Mouse (Mus musculus) intestine, embryonic 14.5 days (tissue): ENCODE data around the gene 1700012B07Rik. TPM values are rescaled to one million over a fixed set of nuclear protein-coding genes. Genes with fewer than 3 reads are reported as not detected.

Experiments
- ATAC-seq: fragments of 200-750 bp; cut with Nextera tagmentation; replicated peaks from 2 replicates; pipeline ENCODE4 v1.8.0; 2017; ENCODE audit warnings: low read depth, moderate number of reproducible peaks, moderate TSS enrichment, moderate library complexity; ENCODE audit not compliant: low FRiP score, low TSS enrichment
- DNase-seq: peaks from one replicate; pipeline ENCODE4 v3.0.0-alpha.2; 2018; ENCODE audit warnings: low spot score
- H3K27ac ChIP-seq: fragments of 300-500 bp; sonication (generic); 2 replicates; pipeline ENCODE4 v1.5.1; 2014; ENCODE audit warnings: low read depth, mild to moderate bottlenecking, control low read depth
- H3K27me3 ChIP-seq: fragments of 300-500 bp; sonication (generic); replicated peaks from 2 replicates; pipeline ENCODE4 v1.6.1; 2014; ENCODE audit warnings: low read length, control low read depth; ENCODE audit not compliant: control insufficient read depth, insufficient read depth
- H3K36me3 ChIP-seq: fragments of 300-500 bp; sonication (generic); 2 replicates; pipeline ENCODE4 v1.6.1; 2014; ENCODE audit warnings: low read length, control low read depth; ENCODE audit not compliant: control insufficient read depth, insufficient read depth
- H3K4me1 ChIP-seq: fragments of 300-500 bp; sonication (generic); replicated peaks from 2 replicates; pipeline ENCODE4 v1.6.1; 2014; ENCODE audit warnings: low read length, control low read depth, mixed read lengths; ENCODE audit not compliant: control insufficient read depth, insufficient read depth
- H3K4me2 ChIP-seq: fragments of 300-500 bp; sonication (generic); 2 replicates; pipeline ENCODE4 v1.6.1; 2014; ENCODE audit warnings: low read length
- H3K4me3 ChIP-seq: fragments of 300-500 bp; sonication (generic); 2 replicates; pipeline ENCODE4 v1.5.1; 2014; ENCODE audit warnings: low read depth, low read length, control low read depth, mixed read lengths
- H3K9ac ChIP-seq: fragments of 300-500 bp; sonication (generic); 2 replicates; pipeline ENCODE4 v1.6.1; 2014; ENCODE audit warnings: mild to moderate bottlenecking, low read length
- H3K9me3 ChIP-seq: fragments of 300-500 bp; sonication (generic); 2 replicates; pipeline ENCODE4 v1.6.1; 2016; ENCODE audit warnings: low read length, control low read depth; ENCODE audit not compliant: control insufficient read depth
- WGBS: fragments of 180-500 bp; shearing (Covaris S2); extraction: QIAGEN DNeasy Blood & Tissue Kit; methylation state at CpG from one replicate; pipeline ENCODE4 v1.1.7; 2014; 5-methylcytosine and 5-hydroxymethylcytosine counted together
- polyA plus RNA-seq: library from polyadenylated mRNA; unstranded; fragments of >200 nt; fragmentation: Nextera tagmentation; extraction: Ambion mirVana; gene quantifications from 2 replicates; pipeline ENCODE4 v1.2.1, GENCODE M21; 2014

1700012B07Rik gene
- polyA plus RNA-seq = not detected in 2 replicates

DNA sequence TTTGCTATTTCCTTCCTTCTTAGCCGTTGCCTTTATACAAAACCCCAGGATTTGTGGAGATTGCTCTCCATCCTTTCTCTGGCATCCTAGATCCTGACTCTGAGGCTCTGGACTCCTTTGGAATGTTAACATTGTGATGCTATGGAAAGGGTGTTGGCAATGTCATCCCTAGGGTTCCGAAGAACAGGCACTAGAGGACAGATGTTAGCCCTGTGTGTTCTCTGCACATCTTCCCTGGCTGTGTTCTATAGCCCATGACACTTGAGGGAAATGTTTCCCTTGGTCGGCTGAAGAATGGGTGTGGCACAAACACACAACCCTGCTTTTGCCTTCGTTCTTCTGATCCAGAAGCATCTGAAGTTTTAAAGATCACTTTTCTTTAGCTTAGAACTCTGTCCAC is at the start of gene 1700012B07Rik:
TSS of gene 1700012B07Rik (minus strand) at position 101 of the 400 bp plus-strand sequence.
- H3K36me3 ChIP-seq = no peaks in the 10 kb centered on the region
- DNase-seq (no peak), ATAC-seq (no peak)
- no peak within 1 kb of the TSS for H3K4me3 ChIP-seq
- no peaks in the 10 kb centered on the region for H3K27me3 ChIP-seq
- no peak within 1 kb of the TSS for H3K27ac ChIP-seq
- H3K4me2 ChIP-seq = no peak within 1 kb of the TSS
- no peaks in the 10 kb centered on the region for H3K9me3 ChIP-seq
- H3K4me1 ChIP-seq = no peaks in the 10 kb centered on the region
- no peak within 1 kb of the TSS for H3K9ac ChIP-seq
- 80% methylated on average over 4 of the region's 4 CpGs for WGBS

DNA sequence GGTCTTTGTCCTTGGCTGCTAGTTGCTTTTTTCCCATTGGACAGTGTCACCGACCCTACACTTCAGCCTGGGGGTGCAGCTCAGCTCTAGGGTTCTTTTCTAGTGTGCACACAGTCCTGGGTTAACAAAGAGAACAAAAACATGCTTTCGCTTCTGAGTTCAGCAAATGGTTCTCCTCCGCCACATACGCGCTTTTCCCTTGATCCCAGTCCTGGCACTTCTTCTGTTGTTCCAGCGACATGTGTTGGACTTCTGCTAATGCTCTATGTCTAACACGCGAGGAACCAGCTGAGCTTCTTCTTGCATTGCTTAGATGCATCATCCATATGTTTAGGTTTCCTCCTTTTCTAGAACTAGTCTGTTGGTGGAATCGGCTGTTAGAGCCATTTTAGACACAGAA is 48.9 kb upstream of the 1700012B07Rik start:
- Histone ChIP-seq H3K4me3 (no peak overlapping the region), H3K4me1 (no peaks in the 10 kb centered on the region), H3K36me3 (no peaks in the 10 kb centered on the region), H3K9me3 (no peaks in the 10 kb centered on the region), H3K9ac (no peak overlapping the region), H3K4me2 (no peak overlapping the region), H3K27ac (no peak overlapping the region), H3K27me3 (no peaks in the 10 kb centered on the region)
- ATAC-seq = no peak
- 86% methylated on average over 9 of the region's 9 CpGs for WGBS
- no peak for DNase-seq

DNA sequence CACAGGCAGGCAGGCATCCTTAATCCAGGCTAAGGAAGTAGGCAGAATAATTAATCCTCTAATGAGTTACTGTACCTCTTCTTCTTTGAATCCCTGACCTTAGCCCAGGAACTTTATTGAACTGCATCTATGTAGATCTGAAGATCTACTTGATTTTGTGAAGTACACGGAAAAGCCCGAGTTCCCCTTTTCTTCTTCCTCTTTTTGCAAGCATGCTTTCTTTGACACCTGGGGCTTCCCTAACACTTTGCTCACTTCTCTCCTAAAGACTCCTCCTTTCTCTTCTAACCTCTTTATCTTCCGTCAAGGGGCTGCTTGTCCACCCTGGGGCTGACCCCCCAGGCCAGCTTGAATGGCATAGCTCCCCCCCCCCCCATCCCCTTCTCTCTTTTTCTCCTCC is 48.0 kb upstream of the 1700012B07Rik start:
- no peak for ATAC-seq
- no peak overlapping the region for H3K4me3 ChIP-seq
- 77% methylated on average over 3 of the region's 3 CpGs for WGBS
- H3K4me2 ChIP-seq = no peak overlapping the region
- H3K4me1 ChIP-seq = no peaks in the 10 kb centered on the region
- DNase-seq = no peak
- H3K36me3 ChIP-seq = no peaks in the 10 kb centered on the region
- no peak overlapping the region for H3K27ac ChIP-seq
- H3K9me3 ChIP-seq = no peaks in the 10 kb centered on the region
- H3K9ac ChIP-seq = no peak overlapping the region
- no peaks in the 10 kb centered on the region for H3K27me3 ChIP-seq

DNA sequence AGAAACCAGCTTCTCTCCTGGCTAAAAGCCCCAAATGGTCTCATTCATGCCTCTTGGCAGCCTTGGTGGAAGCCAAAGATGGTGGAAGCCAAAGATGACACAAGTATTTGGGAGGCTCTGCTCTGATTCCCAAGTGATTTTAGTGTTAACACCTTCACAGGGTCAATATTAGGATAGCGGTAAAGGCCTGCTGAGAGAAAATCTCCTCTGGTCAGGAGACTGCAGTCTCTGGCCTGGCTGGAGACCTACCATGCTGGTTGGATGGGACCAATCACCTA is 47.6 kb upstream of the 1700012B07Rik start:
- DNase-seq = no peak
- no peak overlapping the region for H3K27ac ChIP-seq
- WGBS = 100% methylated on average over 1 of the region's 1 CpGs
- ATAC-seq = no peak
- H3K27me3 ChIP-seq = no peaks in the 10 kb centered on the region
- no peak overlapping the region for H3K9ac ChIP-seq
- H3K4me2 ChIP-seq = no peak overlapping the region
- no peaks in the 10 kb centered on the region for H3K36me3 ChIP-seq
- no peaks in the 10 kb centered on the region for H3K4me1 ChIP-seq
- H3K4me3 ChIP-seq = no peak overlapping the region
- no peaks in the 10 kb centered on the region for H3K9me3 ChIP-seq

DNA sequence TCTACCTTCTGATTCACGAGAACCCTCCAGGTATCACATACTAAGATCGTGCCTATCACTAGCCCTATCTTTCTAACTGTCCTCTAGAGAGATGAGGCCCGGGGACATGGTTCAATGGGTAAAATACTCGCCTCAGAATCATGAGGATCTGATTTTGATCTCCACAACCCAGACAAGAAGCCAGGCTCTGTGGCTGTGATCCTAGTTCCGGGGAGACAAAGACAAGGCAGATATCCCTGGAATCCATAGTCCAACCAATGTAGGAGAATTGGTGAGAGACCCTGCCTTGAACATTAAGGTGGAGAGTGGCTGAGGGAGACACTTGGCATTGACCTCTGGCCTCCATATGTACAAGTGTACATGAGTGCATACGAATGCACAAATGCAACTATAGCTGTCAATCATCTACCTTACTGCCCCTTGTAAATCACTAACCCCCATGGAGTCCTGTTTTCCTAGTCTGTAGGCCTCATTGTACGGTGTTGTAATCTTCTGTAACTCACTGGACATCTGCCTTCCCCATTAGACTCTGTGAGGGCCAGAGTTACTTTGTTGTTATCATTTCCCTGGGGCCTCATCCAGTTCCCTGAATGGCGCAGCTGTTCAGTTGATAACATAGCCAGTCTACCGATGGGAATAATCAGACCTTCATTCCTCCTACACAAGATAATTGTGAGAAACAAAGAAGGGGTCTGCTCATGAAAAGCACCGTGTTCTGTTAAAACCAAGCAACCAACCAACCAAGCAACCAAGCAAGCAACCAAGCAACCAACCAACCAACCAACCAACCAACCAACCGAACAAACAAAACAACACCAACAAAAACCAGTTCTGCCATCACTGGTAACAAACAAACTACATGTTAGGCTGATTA is 47.0 kb upstream of the 1700012B07Rik start:
- Histone ChIP-seq H3K4me1 (no peaks in the 10 kb centered on the region), H3K9ac (no peak overlapping the region), H3K4me3 (no peak overlapping the region), H3K9me3 (no peaks in the 10 kb centered on the region), H3K4me2 (no peak overlapping the region), H3K36me3 (no peaks in the 10 kb centered on the region), H3K27me3 (no peaks in the 10 kb centered on the region), H3K27ac (no peak overlapping the region)
- DNase-seq = no peak
- 87% methylated on average over 11 of the region's 11 CpGs for WGBS
- no peak for ATAC-seq

DNA sequence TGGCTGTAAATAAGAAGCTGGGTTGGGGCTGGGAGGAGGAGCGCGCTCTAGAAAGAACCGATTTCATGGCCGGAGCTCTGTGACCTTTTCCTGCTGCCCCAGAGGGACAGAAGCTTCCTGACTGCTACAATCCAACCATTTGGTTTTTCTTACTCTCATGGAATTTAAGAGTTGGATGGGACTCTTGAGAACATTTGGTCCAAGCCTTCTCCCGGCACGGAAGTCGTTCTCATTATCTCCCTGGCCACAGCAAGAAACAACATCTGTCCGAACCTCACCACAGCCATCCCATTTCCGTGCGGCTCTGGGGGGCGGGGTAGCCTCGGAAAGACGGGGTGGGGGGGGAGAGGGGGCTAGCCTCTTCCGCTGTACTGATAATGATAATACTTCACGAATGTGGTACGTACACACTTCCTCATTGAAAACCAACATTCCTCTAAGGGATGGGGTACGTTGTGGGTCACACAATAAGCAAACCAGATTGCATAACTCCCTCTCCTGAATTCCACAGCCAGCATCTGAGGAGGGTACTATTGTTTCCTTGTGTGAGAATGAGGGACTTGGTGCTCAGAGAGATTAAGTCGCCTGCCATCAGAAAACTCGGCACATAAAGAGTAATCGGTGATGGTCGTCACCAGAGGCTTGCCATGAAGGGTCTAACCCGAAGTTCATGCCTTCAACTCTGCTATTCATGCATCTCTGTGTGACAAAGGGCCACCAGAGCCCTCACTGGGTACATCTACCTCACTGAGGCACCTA is 46.2 kb upstream of the 1700012B07Rik start:
- 89% methylated on average over 22 of the region's 22 CpGs for WGBS
- Histone ChIP-seq H3K9ac (no peak overlapping the region), H3K27me3 (no peaks in the 10 kb centered on the region), H3K4me3 (no peak overlapping the region), H3K27ac (no peak overlapping the region), H3K36me3 (no peaks in the 10 kb centered on the region), H3K4me1 (no peaks in the 10 kb centered on the region), H3K9me3 (no peaks in the 10 kb centered on the region), H3K4me2 (no peak overlapping the region)
- no peak for ATAC-seq
- DNase-seq = no peak

DNA sequence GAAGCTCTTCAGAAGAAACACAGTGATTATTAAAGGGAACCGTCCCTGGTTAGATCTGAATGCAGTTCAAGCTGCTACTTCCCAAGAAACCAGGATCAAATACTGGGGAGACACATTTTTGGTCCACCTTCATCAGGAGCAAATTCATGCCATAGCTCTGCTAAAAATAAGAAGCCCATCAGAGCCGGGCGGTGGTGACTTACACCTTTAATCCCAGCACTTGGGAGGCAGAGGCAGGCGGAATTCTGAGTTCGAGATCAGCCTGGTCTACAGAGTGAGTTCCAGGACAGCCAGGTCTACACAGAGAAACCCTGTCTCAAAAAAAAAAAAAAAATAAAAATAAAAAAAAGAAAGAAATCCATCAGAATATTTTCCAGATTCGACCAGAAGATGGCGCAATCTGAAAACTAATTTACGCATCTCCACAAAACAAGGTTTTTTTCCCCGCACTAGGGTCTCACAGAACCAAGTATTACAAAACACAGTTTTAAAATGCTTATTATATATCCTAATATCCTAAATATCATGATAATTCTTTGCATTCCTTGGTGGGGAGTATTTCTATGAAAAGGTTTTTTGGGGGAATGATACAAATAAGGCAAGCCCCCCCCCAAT is 45.4 kb upstream of the 1700012B07Rik start:
- ATAC-seq (no peak), DNase-seq (no peak)
- no peak overlapping the region for H3K4me3 ChIP-seq
- no peak overlapping the region for H3K9ac ChIP-seq
- H3K36me3 ChIP-seq = no peaks in the 10 kb centered on the region
- H3K27ac ChIP-seq = no peak overlapping the region
- no peak overlapping the region for H3K4me2 ChIP-seq
- no peaks in the 10 kb centered on the region for H3K9me3 ChIP-seq
- WGBS = 48% methylated on average over 9 of the region's 9 CpGs
- no peaks in the 10 kb centered on the region for H3K27me3 ChIP-seq
- no peaks in the 10 kb centered on the region for H3K4me1 ChIP-seq

DNA sequence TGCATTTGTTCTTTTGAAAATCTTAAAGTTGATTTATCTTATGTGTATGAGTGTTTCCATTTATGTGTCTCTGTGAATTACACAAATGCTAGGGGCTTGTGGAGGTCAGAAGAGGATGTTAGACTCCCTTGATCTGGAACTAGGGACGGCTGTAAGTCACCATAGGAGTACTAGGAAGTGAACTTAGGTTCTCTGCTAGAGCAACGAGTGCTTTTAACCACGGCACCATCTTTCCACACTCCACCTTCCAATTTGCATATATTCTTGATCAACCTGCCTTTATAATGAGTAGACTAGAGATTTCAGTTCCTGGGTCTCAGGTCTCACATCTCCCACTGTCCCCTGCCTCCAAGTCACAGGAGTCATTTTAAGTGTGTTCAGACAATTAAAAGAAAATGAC is 44.8 kb upstream of the 1700012B07Rik start:
- no peak overlapping the region for H3K4me3 ChIP-seq
- DNase-seq (no peak), ATAC-seq (no peak)
- H3K9ac ChIP-seq = no peak overlapping the region
- H3K4me2 ChIP-seq = no peak overlapping the region
- WGBS = 60% methylated on average over 3 of the region's 3 CpGs
- no peaks in the 10 kb centered on the region for H3K36me3 ChIP-seq
- H3K27me3 ChIP-seq = no peaks in the 10 kb centered on the region
- H3K4me1 ChIP-seq = no peaks in the 10 kb centered on the region
- H3K9me3 ChIP-seq = no peaks in the 10 kb centered on the region
- no peak overlapping the region for H3K27ac ChIP-seq
